Mouse (Mus musculus): ENCODE results near the gene Pkib. TPM values are rescaled to one million over a fixed set of nuclear protein-coding genes. Genes with fewer than 3 reads are reported as not detected.

The Pkib gene
- polyA plus RNA-seq, 1 experiment = 384 TPM

- Histone ChIP-seq H3K36me3 (ENCODE audit: control insufficient read depth, insufficient read depth, low read length) (no peaks in the 10 kb centered on the region), H3K4me1 (ENCODE audit: control insufficient read depth, insufficient read depth, low read length) (no peaks in the 10 kb centered on the region), H3K27ac (ENCODE audit: control insufficient read depth, insufficient read depth, low read depth, low read length) (no peak overlapping the region), H3K4me3 (ENCODE audit: control insufficient read depth, low read depth, low read length) (peak overlapping the region; percentile 29), H3K27me3 (ENCODE audit: control insufficient read depth, insufficient read depth, low read length) (no peaks in the 10 kb centered on the region)
- TF ChIP-seq POLR2A (IDR thresholded peaks at IDR 0.05; ENCODE audit: control insufficient read depth, low read depth, low read length) = no peak
- TF ChIP-seq CTCF (IDR thresholded peaks at IDR 0.05; ENCODE audit: control insufficient read depth, insufficient read depth, insufficient replicate concordance, low read depth, low read length) = no peak
Observed at GRCm38 (mm10) chr10:57784131-57784875, 152.5 kb downstream of the Pkib start.

DNA sequence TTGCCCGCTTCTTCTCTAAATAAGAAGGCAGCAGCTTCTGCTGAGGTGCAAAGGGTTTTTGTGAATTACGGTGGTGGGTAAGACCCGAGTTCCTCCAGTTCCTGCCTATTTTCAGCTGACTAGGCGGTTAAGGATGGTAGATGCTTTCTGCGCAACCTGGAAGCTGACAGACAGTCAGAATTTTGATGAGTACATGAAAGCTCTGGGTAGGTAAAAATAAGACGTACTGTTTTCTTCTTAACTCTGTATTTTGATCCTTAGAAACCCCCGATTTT is 153.0 kb downstream of the Pkib start, which contains the start of gene Fabp7:
TSS of gene Fabp7 (plus strand) at position 6 of the 275 bp plus-strand sequence.
- TF ChIP-seq CTCF (IDR thresholded peaks at IDR 0.05; ENCODE audit: control insufficient read depth, insufficient read depth, insufficient replicate concordance, low read depth, low read length) (no peak), POLR2A (IDR thresholded peaks at IDR 0.05; ENCODE audit: control insufficient read depth, low read depth, low read length) (no peak)
- no peaks in the 10 kb centered on the region for H3K27me3 ChIP-seq (ENCODE audit: control insufficient read depth, insufficient read depth, low read length)
- H3K4me1 ChIP-seq (ENCODE audit: control insufficient read depth, insufficient read depth, low read length) = no peaks in the 10 kb centered on the region
- no peak within 1 kb of the TSS for H3K27ac ChIP-seq (ENCODE audit: control insufficient read depth, insufficient read depth, low read depth, low read length)
- H3K36me3 ChIP-seq (ENCODE audit: control insufficient read depth, insufficient read depth, low read length) = no peaks in the 10 kb centered on the region
- H3K4me3 ChIP-seq (ENCODE audit: control insufficient read depth, low read depth, low read length) = peak within 1 kb of the TSS; percentile 29

DNA sequence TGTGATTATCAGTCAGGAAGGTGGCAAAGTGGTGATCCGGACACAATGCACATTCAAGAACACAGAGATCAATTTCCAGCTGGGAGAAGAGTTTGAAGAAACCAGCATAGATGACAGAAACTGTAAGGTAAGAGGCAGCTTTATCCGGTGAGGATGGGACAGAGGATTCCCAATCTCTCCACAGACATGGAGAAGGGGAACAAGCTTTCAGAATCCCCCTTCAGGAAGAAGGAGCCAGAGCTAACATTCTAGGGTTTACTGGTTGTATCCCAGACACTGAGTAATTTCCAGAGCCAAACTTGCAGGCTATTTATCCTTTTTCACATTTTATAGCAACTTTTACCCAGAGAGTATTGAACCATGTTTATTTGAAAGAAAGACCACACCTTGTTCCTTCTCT is 153.8 kb downstream of the Pkib start:
- Histone ChIP-seq H3K4me3 (ENCODE audit: control insufficient read depth, low read depth, low read length) (peak overlapping the region; percentile 5), H3K27ac (ENCODE audit: control insufficient read depth, insufficient read depth, low read depth, low read length) (no peak overlapping the region)

More for the DNA sequence above, 153.8 kb downstream of the Pkib start:
- H3K36me3 ChIP-seq (ENCODE audit: control insufficient read depth, insufficient read depth, low read length) = no peaks in the 10 kb centered on the region
- H3K27me3 ChIP-seq (ENCODE audit: control insufficient read depth, insufficient read depth, low read length) = no peaks in the 10 kb centered on the region
- TF ChIP-seq CTCF (IDR thresholded peaks at IDR 0.05; ENCODE audit: control insufficient read depth, insufficient read depth, insufficient replicate concordance, low read depth, low read length) (no peak), POLR2A (IDR thresholded peaks at IDR 0.05; ENCODE audit: control insufficient read depth, low read depth, low read length) (no peak)
- H3K4me1 ChIP-seq (ENCODE audit: control insufficient read depth, insufficient read depth, low read length) = no peaks in the 10 kb centered on the region

Other genes with a start within 250 kb of the Pkib start
- gene Hsf2, start 145.6 kb upstream of the Pkib start, polyA plus RNA-seq (2012; rRNA removed) = 14.3 and 16.4 TPM in 2 replicates
- gene Serinc1, start 99.5 kb upstream of the Pkib start, polyA plus RNA-seq (2012; rRNA removed) = 13.5 and 19.8 TPM in 2 replicates
- not detected in 2 replicates for gene Fabp7, start 152.9 kb downstream of the Pkib start, polyA plus RNA-seq (2012; rRNA removed)
- gene Smpdl3a, start 162.4 kb downstream of the Pkib start, polyA plus RNA-seq (2012; rRNA removed) = 16.7 TPM in 2 replicates

All from testis, adult 2 months (tissue).